Mouse (Mus musculus): Measurements from ENCODE around the gene Cwc27.

Cwc27 gene

GRCm38 (mm10) chr13:104763193-104763592 lies 53.7 kb downstream of the Cwc27 start:
- no peak for DNase-seq

- DNase-seq = no peak
Measured at GRCm38 (mm10) chr13:104762401-104762800, 54.5 kb downstream of the Cwc27 start.

- DNase-seq = no peak
Measured at GRCm38 (mm10) chr13:104759381-104759780, 57.6 kb downstream of the Cwc27 start.

GRCm38 (mm10) chr13:104747032-104747431 lies 69.9 kb downstream of the Cwc27 start:
- no peak for DNase-seq

- DNase-seq = no peak
Measured at GRCm38 (mm10) chr13:104742866-104743265, 74.1 kb downstream of the Cwc27 start.

- no peak for DNase-seq
Measured at GRCm38 (mm10) chr13:104729261-104730046, 87.5 kb downstream of the Cwc27 start.

- no peak for DNase-seq
Measured at GRCm38 (mm10) chr13:104727681-104728080, 89.3 kb downstream of the Cwc27 start.

GRCm38 (mm10) chr13:104720133-104720532 lies 96.8 kb downstream of the Cwc27 start:
- DNase-seq = no peak

- DNase-seq = no peak
Measured at GRCm38 (mm10) chr13:104694612-104695355, 122.2 kb downstream of the Cwc27 start.

GRCm38 (mm10) chr13:104692710-104693109 lies 124.2 kb downstream of the Cwc27 start:
- no peak for DNase-seq

GRCm38 (mm10) chr13:104685537-104685936 lies 131.4 kb downstream of the Cwc27 start:
- DNase-seq = no peak

- DNase-seq = no peak
Measured at GRCm38 (mm10) chr13:104684361-104685011, 132.5 kb downstream of the Cwc27 start.

GRCm38 (mm10) chr13:104681212-104681611 lies 135.7 kb downstream of the Cwc27 start:
- DNase-seq = no peak

GRCm38 (mm10) chr13:104661188-104661587 lies 155.8 kb downstream of the Cwc27 start:
- DNase-seq = no peak

GRCm38 (mm10) chr13:104660042-104660680 lies 156.8 kb downstream of the Cwc27 start:
- no peak for DNase-seq

GRCm38 (mm10) chr13:104656666-104657272 lies 160.2 kb downstream of the Cwc27 start:
- no peak for DNase-seq

GRCm38 (mm10) chr13:104655137-104655536 lies 161.8 kb downstream of the Cwc27 start:
- no peak for DNase-seq

- no peak for DNase-seq
Measured at GRCm38 (mm10) chr13:104651763-104652162, 165.2 kb downstream of the Cwc27 start.

- DNase-seq = no peak
Measured at GRCm38 (mm10) chr13:104650654-104651053, 166.3 kb downstream of the Cwc27 start.

- no peak for DNase-seq
Measured at GRCm38 (mm10) chr13:104650145-104650544, 166.8 kb downstream of the Cwc27 start.

- DNase-seq = no peak
Measured at GRCm38 (mm10) chr13:104645778-104646425, 171.0 kb downstream of the Cwc27 start.

GRCm38 (mm10) chr13:104644185-104644584 lies 172.8 kb downstream of the Cwc27 start:
- DNase-seq = no peak
